Mouse (Mus musculus): ENCODE data around the gene Abcb6.

Gene Abcb6

DNA sequence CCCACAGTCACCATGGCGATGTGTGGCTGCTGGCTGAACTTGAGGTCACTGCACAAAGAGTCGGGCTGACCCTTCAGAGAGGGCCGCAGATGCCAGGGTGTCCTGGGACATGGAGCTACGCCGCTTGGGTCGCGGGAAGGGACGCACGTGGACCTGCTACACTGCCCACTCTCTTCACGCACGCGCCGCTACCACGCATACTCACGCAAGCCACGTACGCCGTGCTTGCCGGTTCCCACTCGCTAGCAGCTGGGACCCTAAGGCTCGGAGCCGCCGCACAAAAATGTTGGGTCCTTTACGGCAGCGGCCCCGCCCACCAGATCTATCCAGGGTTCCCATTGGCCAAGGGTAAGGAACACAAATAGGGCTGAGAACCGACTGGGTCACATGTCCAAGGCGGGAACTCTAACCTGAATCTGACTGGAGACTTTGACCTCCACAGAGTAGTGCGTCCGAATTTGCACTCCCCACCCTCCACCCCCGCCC, at the start of gene Abcb6:
TSS of gene Abcb6 (minus strand) at position 288 of the 486 bp plus-strand sequence.
- DNase-seq (ENCODE audit: low spot score) = peak; percentile 45

DNA sequence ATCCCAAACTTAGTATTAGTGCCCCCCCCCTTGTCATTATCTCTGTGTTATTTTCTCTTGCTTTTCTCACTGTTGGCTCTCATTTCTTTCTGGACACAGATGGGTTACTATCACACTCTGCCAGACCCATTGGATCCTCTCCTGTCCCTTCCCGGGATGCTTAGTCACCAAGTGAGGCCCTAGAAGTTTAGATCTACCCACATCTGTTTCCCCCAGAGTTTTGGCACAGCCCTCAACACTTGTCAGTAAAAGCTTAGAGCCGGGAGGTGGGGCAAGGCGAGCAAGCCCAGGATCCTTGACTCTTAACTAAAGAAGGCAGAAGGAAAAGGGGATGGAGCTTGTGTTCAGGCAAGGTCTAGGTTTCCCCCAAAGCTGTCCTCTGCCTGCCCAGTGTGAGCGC, 49.0 kb upstream of the Abcb6 start:
- no peak for DNase-seq (ENCODE audit: low spot score)

DNA sequence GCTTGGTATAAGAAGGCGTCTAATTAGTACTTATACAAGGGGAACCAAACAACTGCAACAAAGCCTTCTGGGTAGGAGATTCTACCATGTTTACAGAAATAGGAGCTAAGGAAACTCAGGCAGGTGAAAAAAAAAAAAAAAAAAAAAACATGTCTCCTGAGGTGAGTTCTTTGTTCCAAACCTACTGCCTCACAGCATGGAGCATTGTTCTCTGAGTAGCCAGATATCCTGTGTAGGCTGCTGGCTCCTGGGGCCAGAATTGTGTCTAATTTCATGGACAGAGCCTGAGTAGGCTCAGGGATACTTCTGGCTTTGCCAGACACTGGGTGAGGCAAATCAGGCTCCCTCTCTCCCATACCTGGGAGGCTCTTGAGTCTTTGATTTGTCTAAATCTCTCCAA, 47.5 kb upstream of the Abcb6 start:
- DNase-seq (ENCODE audit: low spot score) = no peak

DNA sequence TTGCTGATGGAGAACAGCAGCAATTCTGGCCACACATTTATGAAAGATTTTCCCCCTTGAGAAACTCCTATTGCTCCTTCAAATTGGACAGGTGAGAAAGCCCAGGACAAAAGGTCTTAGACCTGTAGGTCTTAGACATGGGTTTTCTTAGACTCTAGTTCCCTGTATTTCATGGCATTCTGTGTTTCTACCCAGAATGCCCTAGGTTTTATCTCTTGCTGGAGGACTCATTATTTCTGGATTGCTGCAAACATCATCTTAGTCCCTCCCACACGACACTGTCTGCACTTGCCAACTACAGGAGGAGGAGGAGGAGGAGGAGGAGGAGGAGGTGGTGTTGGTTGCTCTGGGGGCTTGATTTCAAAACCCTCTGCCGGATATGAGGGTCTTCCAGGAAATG, 45.9 kb upstream of the Abcb6 start:
- DNase-seq (ENCODE audit: low spot score) = no peak

DNA sequence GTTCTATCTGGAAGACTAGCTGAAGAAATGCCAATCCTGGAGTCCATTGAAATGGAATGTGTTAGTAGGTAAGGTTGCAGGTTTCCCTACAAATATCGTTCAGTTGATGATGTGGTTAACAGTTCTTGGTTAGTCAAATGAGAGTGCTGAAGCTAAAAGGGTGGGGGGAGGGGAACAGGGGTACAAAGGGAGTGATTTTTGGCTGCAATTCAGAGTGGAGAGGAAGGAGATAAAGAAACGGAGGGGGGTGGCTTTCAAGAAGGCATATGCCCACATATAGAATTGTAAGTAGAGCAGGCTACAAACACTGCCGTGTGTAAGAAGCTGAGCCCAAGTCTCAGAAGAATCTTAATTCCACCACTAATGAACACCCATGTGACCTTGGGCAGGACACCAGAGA, 45.3 kb upstream of the Abcb6 start:
- DNase-seq (ENCODE audit: low spot score) = no peak

DNA sequence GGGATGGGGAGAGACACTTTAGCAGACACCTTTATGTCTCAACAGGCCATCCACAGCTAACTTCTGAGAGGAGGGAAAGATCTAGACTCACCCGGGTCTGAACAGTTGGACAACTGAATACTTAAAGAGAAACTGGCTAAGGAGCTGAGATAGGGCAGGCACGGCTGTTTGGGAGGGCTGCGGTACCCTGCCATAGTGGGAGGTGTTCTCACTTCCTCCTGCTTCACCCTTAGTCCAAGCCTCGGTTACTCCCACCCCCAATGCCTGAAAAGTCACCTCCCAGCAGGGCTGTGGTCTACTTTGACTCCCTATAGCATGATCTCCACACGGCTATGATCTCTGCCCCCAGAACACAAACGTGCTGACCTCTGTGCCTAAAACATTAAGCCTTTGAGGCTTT, 43.3 kb upstream of the Abcb6 start:
- no peak for DNase-seq (ENCODE audit: low spot score)

DNA sequence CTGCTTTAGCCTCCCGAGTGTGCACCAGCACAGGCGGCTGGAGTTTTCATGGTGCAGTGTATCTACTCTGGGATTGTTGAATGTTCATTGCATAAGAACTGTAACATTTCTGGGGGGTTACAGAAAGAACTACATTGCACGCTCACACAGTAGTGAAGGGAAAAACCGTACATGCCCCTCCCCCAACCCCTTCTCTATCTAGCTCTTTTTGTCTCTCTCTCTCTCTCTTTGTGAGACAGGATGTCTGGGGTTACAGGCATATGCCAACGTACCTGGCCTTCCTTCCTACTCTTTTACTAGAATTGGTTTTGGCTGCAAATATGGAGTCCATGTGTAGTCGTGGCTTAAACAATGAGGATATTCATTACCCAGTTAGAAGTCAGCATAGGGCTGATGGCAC, 42.7 kb upstream of the Abcb6 start:
- no peak for DNase-seq (ENCODE audit: low spot score)

DNA sequence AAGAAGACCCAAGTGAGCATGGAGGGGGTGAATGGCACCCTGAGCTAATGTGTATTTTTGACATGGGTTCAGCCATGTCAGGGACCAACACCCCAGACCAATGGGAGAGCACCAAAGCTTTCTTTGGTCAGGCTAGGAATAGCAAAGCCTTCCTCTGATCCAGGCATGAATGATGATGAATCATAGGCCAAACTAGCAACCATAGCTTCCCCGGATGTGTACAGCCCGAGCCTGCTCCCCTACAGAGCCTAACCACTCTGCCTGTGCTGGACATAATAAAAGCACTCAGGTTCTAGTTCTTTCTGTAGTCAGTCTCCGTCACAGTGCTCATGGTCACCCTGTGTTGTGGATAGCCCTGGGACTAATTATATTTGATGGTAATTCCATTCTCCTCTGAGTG, 41.3 kb upstream of the Abcb6 start:
- no peak for DNase-seq (ENCODE audit: low spot score)

DNA sequence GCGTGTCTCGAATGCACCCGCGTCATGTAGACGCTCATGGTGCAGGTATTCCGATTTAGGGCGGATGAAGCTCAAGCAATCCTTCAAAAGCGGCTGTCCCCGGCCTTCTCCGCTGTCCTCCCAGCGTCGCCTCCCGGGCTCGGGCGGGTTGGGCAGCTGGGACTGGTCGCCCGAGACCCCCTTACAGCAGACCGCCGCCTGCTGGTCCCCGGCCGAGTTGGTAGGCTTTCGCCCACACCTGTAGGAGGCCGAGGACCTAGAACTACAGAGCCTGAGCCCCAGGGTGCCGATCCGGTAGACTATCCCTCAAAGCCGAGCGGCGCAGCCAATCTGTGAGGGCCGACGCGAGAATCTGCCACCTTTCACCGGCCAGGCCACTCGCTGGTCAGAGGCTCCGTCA, 39.3 kb upstream of the Abcb6 start, which contains the start of gene Tuba4a:
TSS of gene Tuba4a (minus strand) at position 335 of the 400 bp plus-strand sequence.
- DNase-seq (ENCODE audit: low spot score) = no peak

DNA sequence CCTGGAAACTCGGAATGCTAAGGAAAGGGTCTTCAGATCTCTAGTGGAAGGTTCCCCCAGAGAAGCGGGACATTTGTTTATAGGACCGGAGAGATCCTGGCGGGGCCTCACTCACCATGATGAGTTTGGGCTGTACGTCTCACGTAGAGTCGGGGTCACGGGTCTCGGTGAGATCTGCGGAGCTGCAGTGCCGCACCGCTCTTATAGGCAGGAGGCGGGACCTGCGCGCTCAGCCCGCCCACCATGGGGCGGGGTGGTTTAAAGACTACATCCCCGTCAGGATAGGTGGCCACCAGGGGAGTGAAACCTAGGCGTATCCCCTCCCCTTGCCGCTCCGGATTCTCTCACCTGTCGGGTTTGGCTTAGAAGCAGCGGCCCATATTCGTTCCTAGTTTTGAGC, 38.9 kb upstream of the Abcb6 start:
- peak; percentile 60 for DNase-seq (ENCODE audit: low spot score)

DNA sequence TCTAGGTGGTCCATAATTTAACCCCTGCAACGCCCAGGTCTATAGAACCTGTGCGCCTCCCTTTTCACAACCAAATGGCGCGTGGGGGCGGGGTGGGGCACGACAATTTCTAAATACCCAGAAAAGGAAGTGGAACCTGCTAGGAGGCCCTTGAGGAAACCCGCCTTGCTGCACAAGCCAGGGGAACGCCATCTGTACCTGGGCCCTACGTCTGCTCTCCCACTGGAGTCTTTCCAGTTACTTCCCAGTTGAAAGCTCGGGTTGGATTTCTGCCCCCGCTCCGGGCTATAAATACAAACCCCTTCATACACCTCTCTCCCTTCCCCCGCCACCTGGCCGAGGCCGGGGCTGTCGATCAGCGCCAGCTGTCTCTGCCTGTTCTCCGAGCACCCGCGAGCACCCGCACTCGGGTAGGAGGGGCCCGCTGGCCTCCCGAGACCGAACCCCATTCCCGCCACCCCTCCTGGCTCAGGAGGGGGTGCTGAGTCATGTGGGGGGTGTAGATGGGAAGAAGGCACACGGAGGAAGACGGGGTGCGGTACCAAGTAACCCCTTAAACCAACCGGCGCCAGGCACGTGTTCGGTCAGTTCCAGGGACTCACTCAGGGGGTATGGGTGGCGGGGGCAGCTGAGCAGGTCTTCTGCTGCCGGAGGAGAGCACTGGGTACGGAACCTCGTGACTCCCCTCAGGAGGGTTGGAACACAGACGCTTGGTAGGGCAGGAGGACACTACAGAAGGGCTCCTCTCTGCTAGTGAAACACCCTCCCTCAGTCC, 38.2 kb upstream of the Abcb6 start:
- DNase-seq (ENCODE audit: low spot score) = no peak

DNA sequence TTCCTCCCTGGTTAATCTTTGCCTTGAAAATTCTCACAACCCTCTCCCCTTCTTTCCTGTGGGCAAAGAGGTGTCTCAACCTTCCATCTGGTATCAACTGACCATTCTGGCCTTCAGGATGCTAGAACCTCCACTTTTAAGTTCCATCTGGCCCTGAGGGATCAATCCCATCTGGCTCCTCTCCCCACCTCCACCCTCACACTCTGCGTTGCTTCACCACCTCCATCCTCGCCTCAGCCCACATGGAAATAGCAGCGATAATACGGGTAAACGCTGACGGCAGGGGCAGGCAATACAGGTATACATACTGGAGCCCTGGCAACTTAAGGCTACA, 37.7 kb upstream of the Abcb6 start:
- no peak for DNase-seq (ENCODE audit: low spot score)

DNA sequence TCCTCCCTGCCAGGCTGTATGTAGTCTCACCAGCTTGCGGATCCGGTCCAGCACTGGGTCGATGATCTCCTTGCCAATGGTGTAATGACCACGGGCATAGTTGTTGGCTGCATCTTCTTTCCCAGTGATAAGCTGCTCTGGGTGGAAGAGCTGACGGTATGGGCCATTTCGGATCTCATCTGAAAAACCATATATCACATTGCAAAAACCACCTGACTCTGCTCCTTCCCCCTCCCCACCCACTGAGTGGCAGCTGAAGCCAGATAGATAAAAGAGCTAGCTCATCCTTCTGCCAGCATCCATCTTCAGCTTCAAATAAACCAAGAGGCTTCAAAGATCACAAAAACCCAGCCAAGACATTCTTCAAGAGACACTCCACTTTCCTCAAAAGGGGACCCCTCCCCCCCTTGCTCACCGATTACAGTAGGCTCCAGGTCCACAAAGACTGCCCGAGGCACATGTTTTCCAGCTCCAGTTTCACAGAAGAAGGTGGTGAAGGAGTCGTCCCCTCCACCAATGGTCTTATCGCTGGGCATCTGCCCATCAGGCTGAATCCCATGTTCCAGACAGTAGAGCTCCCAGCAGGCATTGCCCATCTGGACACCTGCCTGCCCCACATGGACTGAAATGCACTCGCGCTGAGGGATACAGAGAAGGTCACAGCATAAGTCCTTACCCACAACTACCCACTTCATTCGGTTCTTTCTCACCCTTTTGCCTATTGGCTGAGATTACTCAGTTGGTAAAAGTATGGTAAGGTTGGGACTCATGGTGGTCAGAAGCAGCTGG, 36.8 kb upstream of the Abcb6 start:
- DNase-seq (ENCODE audit: low spot score) = no peak

DNA sequence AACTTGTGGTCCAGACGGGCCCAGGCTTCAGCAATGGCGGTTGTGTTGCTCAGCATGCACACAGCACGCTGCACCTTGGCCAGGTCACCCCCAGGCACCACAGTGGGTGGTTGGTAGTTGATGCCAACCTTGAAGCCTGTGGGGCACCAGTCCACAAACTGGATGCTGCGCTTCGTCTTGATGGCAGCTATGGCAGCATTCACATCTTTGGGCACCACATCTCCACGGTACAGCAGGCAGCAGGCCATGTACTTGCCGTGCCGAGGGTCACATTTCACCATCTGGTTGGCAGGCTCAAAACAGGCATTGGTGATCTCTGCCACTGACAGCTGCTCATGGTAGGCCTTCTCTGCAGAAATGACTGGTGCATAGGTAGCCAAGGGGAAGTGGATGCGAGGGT, 35.6 kb upstream of the Abcb6 start:
- DNase-seq (ENCODE audit: low spot score) = no peak

DNA sequence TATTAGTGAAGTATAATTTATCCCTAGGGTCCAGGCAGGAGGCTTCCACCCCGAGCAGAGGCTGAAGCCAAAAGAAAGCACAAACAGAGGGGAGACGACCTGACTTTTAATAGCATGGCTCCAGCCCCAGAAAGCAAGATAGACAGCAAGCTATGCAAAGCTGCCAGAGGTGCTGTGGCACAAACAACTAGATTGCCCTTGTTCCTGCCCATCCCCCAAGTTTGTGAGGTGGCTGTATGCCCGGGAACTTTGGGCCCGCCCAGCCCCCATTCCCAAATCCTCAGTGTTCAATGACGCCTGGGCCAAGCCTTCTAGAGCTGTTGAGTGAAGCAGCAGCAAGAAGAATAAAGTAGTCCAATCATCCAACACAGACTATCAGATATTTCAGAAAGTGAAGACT, 34.7 kb upstream of the Abcb6 start:
- no peak for DNase-seq (ENCODE audit: low spot score)

DNA sequence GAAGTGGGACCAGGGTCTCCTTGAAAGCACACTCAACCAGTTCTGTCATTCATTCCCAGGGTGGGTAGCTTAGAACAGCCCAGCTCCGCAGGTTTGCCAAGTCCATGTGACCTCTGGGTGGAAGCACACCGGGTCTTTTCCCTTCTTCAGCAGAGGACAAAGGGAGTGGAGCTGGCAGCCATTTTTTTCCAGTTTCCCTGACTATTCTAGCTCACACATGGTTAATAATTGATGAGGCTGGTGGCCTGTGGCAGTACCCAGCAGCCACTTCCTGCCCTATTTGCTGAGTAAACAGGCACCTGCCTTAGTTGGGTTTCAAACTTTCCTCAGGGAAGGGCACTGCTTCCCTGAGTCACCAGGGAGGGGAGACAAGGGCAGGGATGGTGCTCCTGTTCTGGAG, 34.2 kb upstream of the Abcb6 start:
- no peak for DNase-seq (ENCODE audit: low spot score)

DNA sequence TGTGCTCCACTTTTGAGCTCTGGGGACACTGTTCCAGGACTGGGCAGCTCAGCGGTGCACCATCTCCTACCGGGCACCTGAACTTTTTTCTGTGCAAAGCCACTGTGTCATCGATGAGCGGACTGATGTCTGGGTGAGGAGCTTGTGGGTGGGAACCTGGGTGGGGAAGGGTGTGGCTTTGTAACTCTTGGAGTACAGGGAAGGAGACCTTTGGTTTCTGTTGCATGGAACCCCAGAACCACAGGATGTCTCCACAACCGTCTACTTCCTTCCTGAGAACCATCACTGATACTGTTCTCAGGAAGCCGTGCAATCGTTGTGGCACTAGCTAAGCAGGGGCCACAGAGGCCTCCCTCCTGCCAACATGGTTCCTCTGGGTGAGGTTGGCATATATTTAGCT, 32.9 kb upstream of the Abcb6 start:
- no peak for DNase-seq (ENCODE audit: low spot score)

DNA sequence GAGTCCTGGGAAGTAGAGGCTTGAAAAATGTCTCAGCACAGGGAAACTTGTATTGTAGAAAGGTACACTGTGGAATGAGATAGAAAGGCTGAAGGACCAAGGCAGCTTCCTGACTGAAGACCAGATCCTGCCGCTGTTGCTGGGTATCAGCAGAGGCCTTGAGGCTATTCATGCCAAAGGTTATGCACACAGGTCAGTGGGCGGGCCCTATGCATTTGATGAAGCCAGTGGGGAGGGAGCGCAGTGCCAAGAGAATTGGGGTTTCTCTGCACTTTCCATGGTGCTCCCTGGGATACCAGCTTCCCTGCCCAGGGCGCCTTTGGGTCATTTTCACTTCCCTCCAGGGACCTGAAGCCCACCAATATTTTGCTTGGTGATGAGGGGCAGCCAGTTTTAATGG, 32.4 kb upstream of the Abcb6 start:
- no peak for DNase-seq (ENCODE audit: low spot score)

DNA sequence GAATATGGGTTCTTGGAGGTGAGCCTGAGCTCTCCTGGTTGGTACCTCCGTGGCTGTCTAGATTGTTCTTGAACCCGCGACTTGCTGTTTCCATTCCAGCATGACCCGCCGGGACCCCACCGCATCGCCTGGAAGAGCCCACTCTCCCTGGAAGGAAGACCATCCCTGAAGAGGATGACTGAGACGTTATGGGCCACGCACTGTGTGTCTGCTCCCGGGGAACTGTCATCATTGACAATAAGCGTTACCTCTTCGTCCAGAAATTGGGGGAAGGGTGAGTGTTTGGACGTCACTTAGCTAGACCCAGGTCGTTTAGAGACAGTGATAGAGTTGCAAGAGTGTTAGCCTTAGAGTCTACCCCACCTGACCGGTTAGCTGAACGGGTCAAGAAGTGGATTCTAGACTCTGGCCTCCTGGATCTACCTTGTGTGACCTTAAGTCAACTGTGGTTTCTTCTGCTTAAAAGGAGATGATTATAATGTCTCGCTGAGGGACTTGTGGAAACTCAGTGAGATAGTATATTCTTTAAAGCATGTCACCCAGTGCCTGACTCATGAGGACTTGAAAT, 31.0 kb upstream of the Abcb6 start:
- DNase-seq (ENCODE audit: low spot score) = no peak

DNA sequence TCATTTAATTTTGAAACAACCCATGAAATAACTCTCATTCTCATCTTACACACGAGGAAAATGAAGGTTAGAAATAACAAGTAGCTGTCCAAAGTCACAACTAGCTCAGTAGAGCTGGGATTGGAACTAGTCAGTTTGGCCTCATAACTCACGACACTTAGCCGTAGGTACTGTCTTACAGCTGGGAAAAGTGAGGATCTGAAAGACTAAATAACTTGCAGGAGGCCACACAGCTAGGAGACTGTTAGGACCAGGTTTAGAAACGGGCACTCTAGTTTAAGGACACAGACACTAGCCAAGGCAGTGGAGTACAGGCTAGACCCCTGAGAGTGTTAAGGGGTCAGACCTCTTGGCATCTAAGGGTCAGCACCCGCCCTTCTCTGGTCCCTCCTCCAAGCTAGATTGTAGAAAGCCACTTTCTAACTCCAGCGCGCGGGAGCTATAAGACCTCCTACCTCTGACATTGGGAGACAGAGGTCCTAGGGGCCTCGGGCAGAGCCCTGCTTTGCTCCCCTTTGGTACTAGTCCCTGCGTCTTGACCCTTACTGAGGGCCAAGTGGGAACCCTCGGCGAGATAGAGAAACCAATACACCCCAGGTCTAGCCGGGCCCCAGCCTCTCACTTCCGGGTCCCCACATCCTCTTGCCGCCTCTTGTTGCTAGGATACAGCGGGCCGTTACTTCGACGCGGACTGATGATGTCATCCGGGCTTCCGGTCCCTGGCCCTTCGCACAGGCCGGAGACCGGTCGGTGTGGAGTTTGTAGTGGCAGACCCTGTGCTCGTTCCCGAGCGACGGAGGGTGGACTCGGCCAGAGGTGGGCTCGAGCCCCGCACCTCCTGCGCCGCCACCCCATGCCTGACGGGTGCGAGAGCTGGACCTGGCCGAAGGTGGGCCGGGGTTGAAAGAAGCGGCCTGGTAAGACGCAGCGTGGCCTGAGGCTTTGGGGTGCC, 30.2 kb upstream of the Abcb6 start, which contains the start of the genes Glb1l and Stk16:
TSS of gene Glb1l (minus strand) at position 678 of the 952 bp plus-strand sequence.
TSS of gene Stk16 (plus strand) at position 703 of the 952 bp plus-strand sequence.
- DNase-seq (ENCODE audit: low spot score) = peak; percentile 87

DNA sequence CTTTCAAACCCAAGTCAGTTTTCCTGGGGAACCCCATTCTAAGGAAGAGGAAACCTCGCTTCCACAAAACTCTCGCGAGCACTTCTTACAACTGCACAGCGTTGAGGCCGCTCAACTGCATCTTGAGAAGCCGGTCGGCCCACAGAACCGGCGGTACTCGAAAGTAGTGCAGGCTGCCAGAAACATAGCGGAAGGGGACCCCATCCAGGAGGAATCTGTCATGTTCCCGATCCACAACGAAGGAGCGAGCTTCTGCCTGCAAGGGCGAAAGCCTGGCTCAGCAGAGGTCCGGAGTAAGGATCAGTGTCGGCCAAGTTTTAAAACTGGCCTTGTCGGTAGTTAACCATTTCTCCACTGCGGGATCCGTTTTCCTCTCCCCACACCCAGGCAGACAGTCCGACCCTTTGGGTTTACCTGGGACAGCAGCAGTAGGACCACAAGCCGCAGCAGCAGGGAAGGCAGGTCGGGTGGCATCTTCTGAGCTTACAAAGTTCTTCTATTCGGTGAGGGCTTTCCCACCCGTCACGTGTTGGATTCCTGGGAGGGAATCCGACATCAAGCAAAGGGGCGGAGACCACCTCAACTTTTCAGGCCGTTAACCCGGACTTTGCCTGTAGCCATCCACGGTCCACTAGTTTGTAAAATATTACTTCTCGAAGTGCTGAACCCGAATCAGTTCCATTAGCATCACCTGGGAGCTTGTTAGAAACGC, 28.9 kb upstream of the Abcb6 start:
- peak; percentile 26 for DNase-seq (ENCODE audit: low spot score)
